Mouse (Mus musculus) skeletal muscle tissue, adult 2 months (tissue): ENCODE data around the gene Dnajc28.
A peak's percentile ranks its signal among the peaks of the same experiment; 100 is the strongest.

Experiments
- DNase-seq: peaks from one replicate; pipeline ENCODE4 v3.0.0-alpha.2; 2012; ENCODE audit warnings: low read depth, low spot score

Gene Dnajc28

DNA sequence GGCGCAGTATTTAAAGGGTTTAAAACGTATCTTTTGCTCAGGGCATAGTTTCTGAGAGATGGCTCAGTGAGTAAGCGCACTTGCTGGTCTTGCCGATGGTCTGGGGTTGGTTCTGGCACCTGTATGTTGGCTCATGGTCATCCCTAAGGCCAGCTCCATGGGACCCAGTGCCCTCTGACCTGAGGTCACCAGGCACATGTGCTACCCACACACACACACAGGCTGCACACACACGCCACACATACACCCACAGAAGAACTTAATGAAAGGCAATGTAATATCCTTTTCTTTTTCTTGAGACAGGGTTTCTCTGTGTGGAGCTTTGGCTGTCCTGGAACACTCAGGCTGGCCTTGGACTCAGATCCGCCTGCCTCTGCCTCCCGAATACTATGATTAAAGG is 14.1 kb upstream of the Dnajc28 start:
- DNase-seq: no peak

DNA sequence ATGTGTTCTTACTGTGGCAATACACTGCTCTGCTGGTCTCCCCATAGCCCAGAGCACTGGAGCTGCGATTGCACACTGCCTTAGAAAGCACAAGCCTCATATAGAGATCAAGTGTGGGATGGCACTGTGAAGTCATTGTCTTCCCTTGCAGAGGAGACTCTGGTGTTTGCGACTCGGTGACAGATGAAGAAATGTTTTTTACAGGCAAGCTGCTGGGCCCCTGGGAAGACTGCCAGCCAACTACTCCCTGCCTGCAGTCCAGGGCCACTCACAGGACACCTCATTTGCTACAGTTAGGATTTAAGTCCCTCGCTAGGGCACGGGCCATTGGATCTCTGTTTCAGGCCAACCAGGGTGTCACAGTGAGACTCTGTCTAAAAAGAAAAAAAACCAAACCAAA is 13.6 kb upstream of the Dnajc28 start:
- no peak for DNase-seq

DNA sequence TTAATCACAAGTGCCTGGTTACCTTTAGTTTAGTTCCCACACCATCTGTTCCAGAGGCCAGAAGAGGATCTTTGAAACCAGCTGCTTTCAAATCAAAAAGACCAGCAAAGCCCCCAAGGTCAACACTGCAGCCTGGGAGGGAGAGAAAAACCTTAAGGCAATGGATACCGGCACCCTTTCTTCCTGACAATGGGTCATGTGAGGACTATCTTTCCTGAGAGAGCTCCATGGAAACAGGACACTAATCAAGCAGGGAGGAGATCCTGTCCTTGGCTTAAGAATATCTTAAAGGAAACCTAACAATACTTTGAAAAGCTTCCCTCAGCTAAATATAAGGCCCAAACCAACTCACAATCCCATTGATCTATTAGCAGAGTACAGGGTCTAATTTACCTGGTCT is 11.8 kb upstream of the Dnajc28 start:
- DNase-seq: no peak

DNA sequence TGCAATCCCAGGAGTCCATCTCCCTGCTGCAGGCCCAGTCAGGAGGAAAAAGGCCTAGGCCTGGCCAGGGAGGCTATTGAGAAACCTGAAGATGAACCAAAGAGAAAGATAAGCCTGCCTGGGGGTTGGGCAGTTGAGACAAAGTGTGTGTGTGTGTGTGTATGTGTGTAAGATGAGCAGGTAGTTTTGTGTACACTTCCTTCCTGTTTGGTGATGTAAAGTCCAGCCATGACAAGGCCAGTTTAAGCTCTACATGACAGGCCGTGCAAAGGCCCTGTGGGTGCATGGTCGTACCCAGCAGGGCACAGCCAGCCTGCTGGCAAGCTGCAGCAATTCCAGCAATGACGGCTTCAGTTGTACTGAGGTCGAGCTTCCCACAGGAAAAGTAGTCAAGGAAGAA is 10.9 kb upstream of the Dnajc28 start:
- no peak for DNase-seq

DNA sequence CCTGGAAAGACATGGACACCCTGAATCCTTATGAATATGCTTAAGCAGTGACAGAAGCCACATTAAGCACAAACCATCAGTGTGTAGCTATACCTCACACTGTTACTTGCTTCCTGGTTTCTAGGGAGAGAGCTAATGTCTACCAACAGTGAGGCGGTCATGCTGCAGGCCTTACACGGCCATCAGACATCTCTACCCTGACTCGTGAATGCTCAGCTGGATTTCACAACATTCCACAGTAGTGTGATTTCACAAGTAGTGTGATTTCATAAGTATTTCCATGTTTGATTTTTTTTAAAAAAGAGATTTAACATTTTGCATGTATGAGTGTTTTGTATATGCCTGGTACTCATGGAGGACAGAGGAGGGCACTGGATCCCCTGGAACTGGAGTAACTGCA is 9.8 kb upstream of the Dnajc28 start:
- DNase-seq: no peak

DNA sequence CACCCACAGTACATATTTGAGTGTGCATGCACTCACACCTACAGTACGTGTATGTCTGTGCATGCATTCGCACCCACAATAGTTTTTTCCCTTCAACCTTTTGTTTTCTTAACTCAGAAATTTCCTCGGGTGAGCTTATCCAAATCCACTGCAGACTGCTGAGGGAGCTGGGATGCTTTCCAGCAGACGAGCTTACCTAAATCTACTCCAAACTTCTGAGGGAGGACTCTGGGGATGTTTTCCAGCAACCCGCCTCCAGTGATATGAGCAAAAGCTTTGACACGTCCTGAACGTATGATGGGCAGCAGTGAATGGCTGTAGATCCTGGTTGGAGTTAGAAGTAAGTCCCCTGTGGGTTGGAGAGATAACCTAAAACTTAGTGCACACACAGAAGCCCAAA is 9.0 kb upstream of the Dnajc28 start:
- no peak for DNase-seq

DNA sequence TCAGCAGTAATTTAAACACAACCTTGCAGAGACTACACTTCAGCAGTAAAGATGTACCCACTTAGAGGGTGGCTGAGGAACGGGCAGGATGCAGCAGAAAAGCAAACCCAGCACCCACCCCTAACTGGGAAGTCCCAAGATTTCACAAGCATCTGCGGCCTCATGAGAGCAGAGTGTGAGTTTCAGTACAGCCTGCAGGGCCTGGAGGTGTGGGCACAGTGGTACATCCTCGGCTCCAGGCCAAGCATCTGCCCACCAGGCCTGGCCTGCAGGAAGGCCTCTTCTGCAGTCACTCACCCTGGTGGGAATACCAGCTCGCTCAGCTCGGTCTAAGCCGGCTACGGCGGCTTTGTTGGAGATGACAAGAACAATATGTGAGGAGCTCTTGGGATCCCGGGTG is 4.2 kb upstream of the Dnajc28 start:
- DNase-seq: no peak

DNA sequence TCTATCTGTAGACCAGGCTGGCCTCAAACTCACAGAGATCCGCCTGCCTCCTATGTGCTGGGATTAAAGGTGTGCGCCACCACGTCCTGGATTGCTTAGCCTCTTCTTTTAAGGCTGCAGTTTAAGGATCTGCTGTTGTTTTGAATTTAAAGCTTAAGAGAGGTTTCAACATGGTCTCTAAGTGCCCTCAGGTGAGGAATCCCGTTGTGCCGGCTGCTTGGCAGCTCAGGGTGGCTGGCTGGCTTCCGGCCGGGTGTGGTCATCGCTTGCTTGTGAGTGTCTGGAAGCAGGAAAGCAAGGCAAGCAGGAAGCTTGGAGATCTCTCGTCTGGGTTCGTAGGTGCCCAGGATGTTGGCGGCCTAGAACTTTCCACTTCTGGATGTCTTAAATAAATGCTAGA is 2.2 kb upstream of the Dnajc28 start:
- DNase-seq: no peak

DNA sequence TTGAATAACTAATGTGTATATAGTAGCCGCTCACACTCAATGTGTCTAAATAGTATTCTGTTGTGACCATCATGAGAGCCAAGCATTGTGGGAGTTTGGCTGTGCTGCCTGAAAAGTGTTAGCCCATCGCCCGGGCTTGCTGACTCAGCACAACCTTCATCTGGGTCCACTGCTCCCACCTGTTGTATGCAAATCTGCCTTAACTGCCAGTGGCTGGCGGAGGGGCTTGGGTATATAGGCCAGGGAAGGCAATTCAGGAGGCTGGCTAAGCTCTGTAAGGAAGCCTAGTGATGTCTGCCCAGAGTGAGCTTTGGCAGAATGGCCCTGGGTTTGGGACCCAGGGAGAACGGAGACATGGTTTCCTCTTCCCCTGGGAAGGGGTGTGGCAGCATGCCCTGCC is 1.4 kb upstream of the Dnajc28 start:
- no peak for DNase-seq

DNA sequence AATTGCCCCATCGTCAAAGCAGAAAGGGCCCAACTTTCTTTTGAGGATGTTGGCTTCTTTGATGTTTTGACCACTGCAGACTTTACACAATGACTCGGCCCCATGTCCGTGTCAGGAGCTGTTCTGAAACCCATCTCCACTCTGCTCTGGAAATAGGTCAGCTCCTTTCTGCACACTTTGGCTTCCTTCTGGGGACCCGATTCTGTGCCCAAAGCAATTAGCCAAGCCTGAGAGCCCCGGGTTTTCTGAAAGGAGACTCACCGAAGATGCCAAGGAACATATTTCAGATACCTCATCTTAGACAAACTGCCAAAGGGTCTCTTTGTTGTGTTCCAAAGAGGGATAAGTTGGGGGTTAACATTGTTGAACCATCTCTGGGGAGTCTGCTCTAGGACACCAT is 4.3 kb downstream of the Dnajc28 start:
- DNase-seq: no peak

DNA sequence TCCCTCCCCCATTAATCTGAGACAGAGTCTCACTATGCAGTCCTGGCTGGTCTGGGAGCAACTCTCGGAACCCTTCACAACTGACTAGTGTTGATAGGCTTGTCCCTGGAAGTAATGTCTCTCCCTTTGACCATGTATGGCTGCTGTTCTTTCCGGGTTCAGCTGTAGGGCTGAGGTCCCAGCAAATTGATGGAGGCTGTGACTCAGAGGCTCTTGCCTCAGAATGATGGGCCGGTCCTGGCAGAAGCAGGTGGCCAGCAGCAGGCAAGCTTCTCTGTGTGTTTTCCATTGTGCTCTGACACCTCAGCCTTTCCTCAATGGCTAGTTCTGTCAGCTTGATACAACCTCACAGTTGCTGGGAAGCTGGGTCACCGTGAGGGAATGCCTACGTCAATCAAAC is 6.3 kb downstream of the Dnajc28 start:
- no peak for DNase-seq

DNA sequence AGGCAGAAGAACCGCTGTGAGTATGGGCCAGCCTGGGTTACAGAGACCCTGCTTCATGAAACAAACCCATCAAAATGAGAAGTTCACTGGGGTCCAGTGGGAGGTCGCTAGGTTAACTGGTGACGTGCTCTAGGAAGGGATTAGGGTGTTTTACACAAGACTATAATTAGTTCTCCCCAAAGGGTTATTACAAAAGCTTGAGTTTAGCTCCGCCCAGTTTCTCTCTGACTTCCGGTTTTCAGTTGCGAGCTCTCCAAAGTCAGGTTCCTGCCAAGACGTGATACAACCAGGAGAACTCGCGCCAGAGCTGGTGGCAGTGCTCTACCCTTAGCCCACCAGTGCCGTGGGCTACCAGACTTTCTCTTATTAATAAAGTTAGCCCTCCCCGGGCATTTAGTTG is 7.6 kb downstream of the Dnajc28 start:
- no peak for DNase-seq

DNA sequence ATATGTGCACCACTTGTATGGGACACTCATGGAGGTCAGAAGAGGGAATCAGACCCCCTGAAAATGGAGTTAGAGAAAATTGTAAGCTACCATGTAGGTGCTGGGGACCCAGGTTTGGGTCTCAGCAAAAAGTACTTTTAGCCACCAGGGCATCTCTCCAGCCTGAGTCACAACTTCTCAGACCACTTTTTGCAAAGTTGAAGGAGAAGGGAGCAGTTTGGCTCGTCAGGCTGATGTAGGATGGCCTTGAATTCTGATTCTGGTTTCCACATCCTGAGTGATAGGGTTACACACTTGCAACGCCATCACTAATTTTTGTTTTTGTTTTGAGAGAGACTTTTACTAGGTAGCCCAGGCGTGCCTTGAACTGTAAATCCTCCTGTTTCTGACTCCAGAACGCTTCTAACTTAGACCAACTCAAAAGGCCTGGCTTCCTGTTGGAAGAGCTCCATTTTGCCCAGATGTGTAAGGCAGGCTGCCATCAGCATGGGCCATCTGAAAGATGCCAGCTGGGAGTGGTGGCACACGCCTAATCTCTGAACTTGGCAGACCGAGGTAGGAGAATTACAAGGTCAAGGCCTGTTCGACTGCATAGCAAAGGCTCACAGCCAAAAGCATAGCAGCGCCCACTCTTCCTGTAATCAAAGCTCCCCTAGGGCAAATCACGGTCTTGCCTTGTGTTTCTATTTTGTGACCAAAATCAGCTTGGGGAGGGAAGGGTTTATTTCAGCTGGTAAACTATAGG is 9.2 kb downstream of the Dnajc28 start:
- no peak for DNase-seq

DNA sequence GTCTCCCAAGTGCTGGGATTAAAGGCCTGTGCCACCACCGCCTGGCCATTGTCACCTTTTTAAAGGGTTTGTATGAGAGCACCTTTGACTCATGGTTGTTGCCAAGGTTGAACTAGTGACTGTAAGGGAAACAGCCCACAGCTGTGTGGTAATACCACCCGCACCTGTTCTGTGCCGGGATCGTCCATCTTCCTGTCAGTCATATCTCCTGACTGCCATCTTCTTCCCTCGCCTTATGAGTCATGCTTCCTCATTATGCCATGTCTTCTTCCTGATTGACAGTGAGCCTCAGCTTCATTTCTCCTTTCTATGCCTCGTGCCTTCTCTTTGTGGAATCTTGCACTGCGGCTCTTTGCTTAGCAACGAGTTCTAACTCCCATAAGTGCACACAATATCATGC is 11.9 kb downstream of the Dnajc28 start:
- no peak for DNase-seq

DNA sequence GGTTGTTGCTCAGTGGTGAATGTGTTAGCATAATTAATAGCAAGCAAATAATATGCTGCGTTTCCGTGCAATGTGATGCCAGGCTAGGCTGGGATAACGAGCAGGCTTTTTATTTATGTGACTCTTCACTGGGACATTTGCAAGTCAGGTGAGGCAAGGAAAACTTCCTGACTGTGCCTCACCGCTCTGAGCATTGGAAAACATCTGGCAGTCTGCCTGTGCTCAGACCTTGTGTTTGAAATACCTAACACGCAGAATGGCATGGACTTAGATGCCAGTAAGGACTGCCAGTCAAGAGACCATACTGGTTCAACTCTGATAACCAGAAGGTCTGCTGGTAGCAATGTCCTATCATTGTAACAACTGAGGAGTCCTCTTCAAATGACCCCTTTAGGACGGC is 13.7 kb downstream of the Dnajc28 start:
- DNase-seq: no peak

DNA sequence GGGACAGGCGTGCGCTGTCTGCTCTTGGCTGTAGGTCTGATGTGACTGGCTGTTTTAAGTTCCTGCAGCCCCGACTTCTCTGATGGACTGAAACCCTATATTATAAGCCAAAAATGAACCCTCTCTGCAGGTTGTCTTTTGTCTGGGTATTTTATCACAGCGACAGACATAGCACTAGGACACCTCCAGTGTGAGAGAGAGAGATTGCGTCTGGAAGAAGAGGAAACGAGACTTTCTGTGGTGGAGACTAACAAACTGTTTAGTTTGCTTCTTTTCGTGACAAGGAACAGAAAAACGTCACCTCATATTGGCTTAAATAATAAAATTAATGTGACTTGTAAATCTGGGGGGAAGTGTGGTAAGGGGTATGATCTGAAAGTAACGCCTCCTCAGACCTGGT is 17.1 kb downstream of the Dnajc28 start:
- DNase-seq: no peak

DNA sequence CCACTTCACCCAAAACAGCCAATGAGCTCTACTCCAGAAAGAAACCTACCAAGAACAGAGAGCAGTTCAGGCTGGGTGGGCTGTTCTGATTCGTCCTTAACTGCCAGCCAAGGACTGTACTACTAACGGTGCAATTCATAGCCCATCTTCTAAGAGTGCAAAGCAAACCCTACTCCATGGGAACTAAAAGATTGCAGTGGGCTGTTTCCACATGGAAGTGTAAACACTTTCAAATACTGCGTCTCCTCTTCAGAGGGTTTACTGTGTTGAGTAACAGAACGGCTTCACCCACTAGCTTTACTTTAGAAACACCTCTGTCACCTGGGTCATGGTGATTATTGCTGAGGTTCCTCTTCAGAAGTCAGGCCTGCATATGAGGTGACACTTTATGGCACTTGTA is 17.7 kb downstream of the Dnajc28 start:
- DNase-seq: no peak

DNA sequence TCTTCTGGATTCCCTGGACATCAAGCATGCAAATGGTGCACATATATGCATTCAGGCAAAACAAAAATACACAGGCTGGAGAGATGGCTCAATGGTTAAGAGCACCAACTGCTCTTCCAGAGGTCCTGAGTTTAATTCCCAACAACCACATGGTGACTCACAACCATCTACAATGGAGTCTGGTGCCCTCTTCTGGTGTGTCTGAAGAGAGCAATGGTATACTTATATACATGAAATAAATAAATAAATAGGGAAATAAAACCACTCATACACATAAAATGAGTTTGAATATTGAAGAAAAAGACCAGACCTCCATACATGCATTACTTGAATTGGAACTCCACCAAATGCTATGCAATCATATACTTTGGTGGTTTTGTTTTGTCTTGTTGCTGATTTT is 19.6 kb downstream of the Dnajc28 start:
- DNase-seq: no peak

DNA sequence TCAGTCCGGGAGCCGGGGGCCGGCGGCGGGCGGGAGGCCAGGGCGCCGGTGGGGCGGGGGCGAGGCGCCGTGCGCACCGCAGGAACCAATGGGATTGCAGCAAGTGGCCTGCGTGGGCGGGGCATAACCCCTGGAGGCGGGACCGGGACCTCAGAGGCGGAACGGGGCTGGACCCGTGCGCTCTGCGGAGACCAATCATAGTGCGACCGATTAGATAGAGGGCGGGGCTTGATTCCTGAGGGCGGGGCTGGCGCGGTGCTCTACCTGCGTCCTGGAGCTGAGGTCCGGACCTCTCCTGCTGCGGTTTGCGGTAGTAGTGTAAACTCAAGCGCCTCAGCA is 21.2 kb downstream of the Dnajc28 start, which contains the start of gene Tmem50b:
TSS of gene Tmem50b (minus strand) at position 129 of the 339 bp plus-strand sequence.
- DNase-seq: peak; percentile 96

DNA sequence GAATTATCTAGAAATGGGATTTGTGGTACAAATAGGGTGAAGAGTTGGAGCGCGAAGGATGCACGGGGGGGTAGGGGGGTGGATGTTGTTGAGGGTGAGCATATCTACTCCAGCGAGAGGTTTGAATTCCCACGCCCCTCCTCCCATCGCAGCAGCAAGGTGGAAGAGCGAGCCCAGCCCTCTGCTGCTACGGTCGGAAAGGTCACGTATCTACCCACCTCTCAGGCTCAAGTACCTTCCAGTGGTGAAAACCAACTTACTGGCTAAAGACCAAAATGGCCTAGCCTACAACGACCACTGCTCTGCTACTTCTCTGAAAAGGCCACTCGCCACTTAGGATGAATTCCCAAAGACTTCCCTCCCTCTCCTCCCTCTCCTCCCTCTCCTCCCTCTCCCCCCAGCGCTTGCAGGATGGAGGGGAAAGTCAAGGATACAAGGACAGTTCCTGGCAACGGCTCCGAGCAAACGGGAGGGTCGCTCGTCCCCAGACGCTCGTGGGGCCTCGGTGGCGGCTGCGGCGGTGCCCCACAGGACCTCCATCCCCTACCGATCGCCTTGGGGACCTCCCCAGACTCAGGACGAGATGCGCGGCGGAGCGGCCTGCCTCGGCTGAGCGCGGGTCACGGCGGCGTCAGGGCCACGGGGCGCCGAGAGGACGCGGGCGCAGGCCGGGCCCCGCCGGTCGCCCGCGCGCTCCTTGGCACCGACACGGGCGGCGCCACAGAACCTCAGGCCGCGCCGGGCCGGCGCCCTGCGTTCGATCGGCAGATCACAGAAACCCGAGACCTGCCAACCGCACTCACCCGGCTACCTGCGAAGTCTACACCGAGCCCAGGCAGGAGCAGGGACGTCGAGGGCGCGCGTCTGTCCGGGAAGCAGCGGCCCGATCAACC is 21.8 kb downstream of the Dnajc28 start:
- DNase-seq: no peak

DNA sequence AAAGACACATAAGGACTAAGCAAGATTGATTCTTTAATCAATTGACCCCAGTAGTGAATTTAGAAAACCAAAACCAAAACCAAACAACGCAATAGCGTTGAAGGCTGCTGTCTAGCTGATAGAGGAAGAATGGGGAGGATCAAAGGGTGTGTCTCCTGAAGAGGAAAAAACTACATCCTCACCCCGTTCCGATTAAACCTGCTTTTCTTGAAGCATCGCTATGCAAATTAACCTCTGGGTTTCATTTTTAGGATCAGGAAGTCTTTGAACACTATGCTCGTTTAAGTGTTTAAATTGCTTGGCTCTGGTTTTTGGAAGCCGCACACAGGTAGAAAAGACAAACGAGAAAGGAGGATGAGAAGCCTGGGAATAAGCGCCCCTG is 22.4 kb downstream of the Dnajc28 start:
- no peak for DNase-seq

DNA sequence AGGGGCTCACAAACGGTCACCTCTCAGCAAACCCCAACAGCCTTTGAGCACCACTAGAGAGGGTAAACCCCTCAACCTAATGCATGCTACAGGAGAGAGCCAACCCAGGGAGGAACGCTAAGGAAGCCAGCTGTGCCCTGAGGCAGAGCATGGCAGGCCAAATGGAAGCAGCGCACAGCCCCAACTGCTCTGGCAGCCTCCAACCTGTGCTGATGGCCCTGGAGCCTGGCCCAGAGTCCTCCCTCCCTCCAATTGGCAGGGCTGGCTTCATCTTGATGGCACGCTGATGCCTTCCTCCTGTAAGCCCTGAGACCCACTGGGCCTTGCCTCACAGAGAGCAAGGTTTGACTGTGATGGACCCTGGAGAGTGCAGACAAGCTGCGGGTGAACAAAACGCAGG is 23.8 kb downstream of the Dnajc28 start:
- DNase-seq: peak; percentile 46

DNA sequence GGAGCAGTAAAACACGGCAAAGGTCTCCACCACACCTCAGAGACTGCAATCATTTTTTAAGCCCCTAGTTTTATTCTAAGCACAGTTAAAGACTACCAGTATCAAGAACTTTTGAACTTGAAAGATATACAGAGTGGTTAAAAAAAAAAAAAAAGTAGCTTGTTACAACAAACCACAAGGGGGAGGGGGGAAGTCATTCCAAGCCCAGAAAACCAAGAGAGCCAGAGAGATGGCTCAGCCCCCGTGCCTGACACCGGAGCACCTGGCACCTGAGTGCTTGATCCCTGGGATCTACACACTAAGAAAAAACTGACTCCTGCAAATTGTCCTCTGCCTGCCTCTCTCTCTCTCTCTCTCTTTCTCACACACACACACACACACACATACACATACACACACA is 25.6 kb downstream of the Dnajc28 start:
- DNase-seq: no peak
